Mouse (Mus musculus): Measurements from ENCODE around the gene 4430402I18Rik.

DNA sequence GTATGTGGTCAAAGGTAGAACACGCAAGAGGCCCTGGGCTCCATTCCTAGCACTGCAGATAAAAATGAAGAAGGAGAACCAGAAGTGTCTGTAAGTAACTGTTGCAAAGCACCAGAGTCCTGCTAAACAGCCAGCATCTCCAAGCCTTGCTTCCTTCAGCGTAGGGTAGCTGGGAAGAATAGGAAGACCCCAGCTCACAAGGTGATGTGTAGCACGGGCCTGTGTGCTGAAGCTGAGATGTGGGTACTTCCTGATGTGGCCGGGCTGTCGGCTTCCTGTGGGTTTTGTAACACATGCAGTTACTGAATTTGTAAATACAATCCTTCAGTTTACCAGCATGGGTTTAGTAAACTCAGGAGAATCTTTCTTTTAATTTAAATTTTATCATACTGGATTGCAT lies 27.8 kb upstream of the 4430402I18Rik start:
- TF ChIP-seq CTCF (IDR thresholded peaks at IDR 0.05; ENCODE audit: extremely low read depth, insufficient read depth, low read length) (no peak), POLR2A (IDR thresholded peaks at IDR 0.05; ENCODE audit: extremely low read depth, insufficient read depth, low read length) (no peak)
